Mouse (Mus musculus) forebrain, embryonic 13.5 days (tissue): ENCODE results near the gene Fnip2. TPM values are rescaled to one million over a fixed set of nuclear protein-coding genes. Genes with fewer than 3 reads are reported as not detected.

Experiments
- ATAC-seq: fragments of 200-750 bp; cut with Nextera tagmentation; 2 replicates; pipeline ENCODE4 v1.8.0; 2017
- H3K27ac ChIP-seq: fragments of 300-500 bp; sonication (generic); 2 replicates; pipeline ENCODE4 v1.5.1; 2015; ENCODE audit warnings: inconsistent platforms, mild to moderate bottlenecking, moderate library complexity
- H3K27me3 ChIP-seq: fragments of 300-500 bp; sonication (generic); 2 replicates; pipeline ENCODE4 v1.6.1; 2015; ENCODE audit warnings: mild to moderate bottlenecking, inconsistent platforms
- H3K36me3 ChIP-seq: fragments of 300-500 bp; sonication (generic); 2 replicates; pipeline ENCODE4 v1.6.1; 2015; ENCODE audit warnings: mild to moderate bottlenecking, inconsistent platforms; ENCODE audit not compliant: poor library complexity, severe bottlenecking
- H3K4me1 ChIP-seq: fragments of 300-500 bp; sonication (generic); 2 replicates; pipeline ENCODE4 v1.6.1; 2015; ENCODE audit warnings: inconsistent platforms
- H3K4me2 ChIP-seq: fragments of 300-500 bp; sonication (generic); 2 replicates; pipeline ENCODE4 v1.6.1; 2015; ENCODE audit warnings: inconsistent platforms, mild to moderate bottlenecking, moderate library complexity
- H3K4me3 ChIP-seq: fragments of 300-500 bp; sonication (generic); 2 replicates; pipeline ENCODE4 v1.5.1; 2015; ENCODE audit warnings: mild to moderate bottlenecking, inconsistent platforms
- H3K9ac ChIP-seq: fragments of 300-500 bp; sonication (generic); 2 replicates; pipeline ENCODE4 v1.6.1; 2015; ENCODE audit warnings: mild to moderate bottlenecking, inconsistent platforms
- H3K9me3 ChIP-seq: fragments of 300-500 bp; sonication (generic); replicated peaks from 2 replicates; pipeline ENCODE4 v1.6.1; 2016; ENCODE audit warnings: inconsistent platforms
- WGBS: fragments of 180-500 bp; shearing (Covaris S2); methylation state at CpG from one replicate; pipeline ENCODE4 v1.1.7; 2015; 5-methylcytosine and 5-hydroxymethylcytosine counted together
- polyA plus RNA-seq: library from polyadenylated mRNA; unstranded; fragments of >200 nt; fragmentation: Nextera tagmentation; extraction: Ambion mirVana; gene quantifications from 2 replicates; pipeline ENCODE4 v1.2.1, GENCODE M21; 2015

Fnip2 gene
- polyA plus RNA-seq, 1 experiment from 2014 or later: 3.4 TPM

DNA sequence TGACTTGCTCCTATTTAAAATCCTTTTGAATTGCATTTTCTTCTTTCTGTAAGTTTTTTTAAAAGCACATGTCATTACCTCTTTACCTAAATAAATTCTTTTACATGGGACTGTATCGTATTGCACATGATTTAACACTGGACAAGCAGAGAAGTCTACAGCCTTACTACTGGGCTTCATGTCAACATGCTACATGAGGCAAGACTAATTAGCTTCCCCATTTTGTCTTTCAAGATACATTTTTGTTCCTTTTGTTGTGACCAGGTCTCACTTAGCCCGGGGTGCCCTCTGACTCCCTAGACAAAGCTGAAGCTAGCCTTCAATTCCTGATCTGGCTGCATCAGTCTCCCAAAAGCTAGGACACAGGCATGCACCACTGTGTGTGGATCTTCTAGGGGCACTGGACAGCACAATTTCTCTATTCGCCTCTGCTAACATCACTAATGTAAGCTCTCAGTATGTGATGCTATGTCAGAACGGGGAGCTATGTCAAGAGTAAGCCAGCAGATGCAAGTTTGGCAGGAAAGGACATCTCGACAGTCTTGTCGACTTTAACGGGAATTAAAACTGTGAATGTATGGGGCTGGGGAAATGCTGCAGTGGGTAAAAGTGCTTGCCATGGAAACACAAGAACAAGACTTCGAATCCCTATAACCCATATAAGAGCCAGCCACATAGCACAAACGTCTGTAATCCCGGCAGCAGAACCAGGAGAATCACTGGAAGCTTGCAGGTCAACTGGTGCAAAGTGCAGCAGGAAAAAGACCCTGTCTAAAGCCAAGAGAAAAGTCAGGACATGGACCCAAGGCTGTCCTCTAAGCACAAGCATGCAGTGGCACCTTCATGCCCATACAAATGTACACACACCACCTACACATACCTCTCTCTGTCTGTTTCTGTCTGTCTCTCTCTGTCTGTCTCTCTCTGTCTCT, 5.5 kb downstream of the Fnip2 start:
- peaks cover 27% of the 10 kb centered on the region for H3K4me1 ChIP-seq
- no peak overlapping the region for H3K4me3 ChIP-seq
- no peaks in the 10 kb centered on the region for H3K9me3 ChIP-seq
- H3K4me2 ChIP-seq: no peak overlapping the region
- no peak overlapping the region for H3K9ac ChIP-seq
- WGBS: 78% methylated on average over 10 of the region's 10 CpGs
- no peaks in the 10 kb centered on the region for H3K27me3 ChIP-seq
- no peaks in the 10 kb centered on the region for H3K36me3 ChIP-seq
- H3K27ac ChIP-seq: no peak overlapping the region
- no peak for ATAC-seq

DNA sequence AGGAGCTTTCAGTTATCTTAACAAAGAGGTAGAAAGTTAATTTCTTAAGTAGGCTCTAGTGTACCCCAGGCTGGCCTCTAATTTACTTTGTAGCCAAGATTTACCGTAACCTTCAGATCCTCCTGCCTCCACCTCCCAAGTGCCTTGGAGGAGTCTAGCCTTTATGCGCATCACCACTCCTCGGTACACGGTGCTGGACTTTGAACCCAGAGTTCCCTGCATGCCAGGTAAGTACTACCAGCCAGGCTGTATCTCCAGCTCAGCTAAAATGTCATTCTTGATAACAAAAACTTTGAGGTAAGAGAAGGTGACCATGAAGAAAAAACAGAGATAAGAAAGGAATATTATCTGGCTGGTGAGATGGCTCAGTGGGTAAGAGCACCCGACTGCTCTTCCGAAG, 7.0 kb downstream of the Fnip2 start:
- Histone ChIP-seq H3K9me3 (no peaks in the 10 kb centered on the region), H3K27ac (no peak overlapping the region)
- 97% methylated on average over 6 of the region's 6 CpGs for WGBS

DNA sequence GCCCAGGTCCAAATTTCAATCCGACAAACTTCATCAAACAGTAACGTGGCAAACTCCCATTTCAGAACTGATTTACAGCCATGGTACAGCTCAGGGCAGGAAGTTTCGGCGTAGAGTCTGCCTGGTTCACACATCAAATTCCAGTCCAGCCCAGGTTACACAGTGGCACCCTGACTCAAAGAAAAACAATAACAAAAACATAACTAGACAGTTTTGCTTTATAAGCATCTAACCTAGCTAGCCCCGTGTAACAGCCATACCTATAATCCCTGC, 7.9 kb downstream of the Fnip2 start:
- Histone ChIP-seq H3K4me3 (no peak overlapping the region), H3K4me1 (peaks cover 13% of the 10 kb centered on the region; the same call in 1 of the 2 replicates), H3K36me3 (no peaks in the 10 kb centered on the region), H3K4me2 (no peak overlapping the region), H3K9ac (no peak overlapping the region), H3K27ac (no peak overlapping the region), H3K9me3 (no peaks in the 10 kb centered on the region), H3K27me3 (no peaks in the 10 kb centered on the region)
- ATAC-seq: no peak
- WGBS: 95% methylated on average over 5 of the region's 5 CpGs

More for the DNA sequence above, 7.0 kb downstream of the Fnip2 start:
- Histone ChIP-seq H3K27me3 (no peaks in the 10 kb centered on the region), H3K4me2 (no peak overlapping the region), H3K4me3 (no peak overlapping the region), H3K4me1 (peaks cover 13% of the 10 kb centered on the region; the same call in 1 of the 2 replicates), H3K36me3 (no peaks in the 10 kb centered on the region), H3K9ac (no peak overlapping the region)
- no peak for ATAC-seq

DNA sequence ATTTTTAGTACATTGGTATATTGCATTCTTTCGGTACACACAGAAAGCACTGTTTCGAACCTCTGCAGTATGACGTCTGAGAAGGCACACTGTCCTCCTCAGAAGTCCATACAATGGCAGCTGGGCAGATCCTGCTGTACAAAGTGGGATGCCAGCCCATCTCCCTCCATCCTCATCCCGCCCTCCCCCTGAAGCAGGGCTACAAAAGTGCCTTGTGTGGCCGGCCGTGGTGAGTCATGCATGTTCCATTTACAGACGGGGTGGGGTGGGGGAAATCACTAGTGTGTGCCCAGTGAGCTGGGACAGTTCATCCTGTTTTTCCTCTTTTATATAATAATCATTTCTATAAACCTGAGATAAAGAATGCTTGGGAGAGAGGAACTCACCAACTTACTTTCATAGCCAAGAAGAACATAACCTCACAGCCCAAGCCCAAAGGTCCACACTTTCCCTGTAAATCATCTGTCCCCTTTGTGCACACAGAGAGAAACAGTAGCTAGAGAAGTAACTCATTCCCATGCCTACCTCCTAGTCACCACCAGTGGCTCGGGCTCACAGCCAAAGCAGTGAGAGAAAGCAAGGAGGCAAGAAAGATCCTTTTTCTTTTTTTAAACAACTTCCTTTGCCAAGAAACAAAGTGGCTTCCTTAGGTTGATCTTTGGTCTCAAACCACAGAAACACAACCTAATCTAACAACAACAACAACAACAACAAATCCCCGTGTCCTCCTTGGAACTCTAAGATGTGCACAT, 8.4 kb downstream of the Fnip2 start:
- Histone ChIP-seq H3K4me2 (no peak overlapping the region), H3K36me3 (no peaks in the 10 kb centered on the region), H3K4me1 (peaks cover 13% of the 10 kb centered on the region; the same call in 1 of the 2 replicates), H3K27ac (no peak overlapping the region), H3K27me3 (no peaks in the 10 kb centered on the region), H3K4me3 (no peak overlapping the region), H3K9ac (no peak overlapping the region), H3K9me3 (no peaks in the 10 kb centered on the region)
- 0 out of 2 replicates have a peak, but pooled peaks have one; percentile 34 for ATAC-seq
- WGBS: 86% methylated on average over 9 of the region's 9 CpGs

DNA sequence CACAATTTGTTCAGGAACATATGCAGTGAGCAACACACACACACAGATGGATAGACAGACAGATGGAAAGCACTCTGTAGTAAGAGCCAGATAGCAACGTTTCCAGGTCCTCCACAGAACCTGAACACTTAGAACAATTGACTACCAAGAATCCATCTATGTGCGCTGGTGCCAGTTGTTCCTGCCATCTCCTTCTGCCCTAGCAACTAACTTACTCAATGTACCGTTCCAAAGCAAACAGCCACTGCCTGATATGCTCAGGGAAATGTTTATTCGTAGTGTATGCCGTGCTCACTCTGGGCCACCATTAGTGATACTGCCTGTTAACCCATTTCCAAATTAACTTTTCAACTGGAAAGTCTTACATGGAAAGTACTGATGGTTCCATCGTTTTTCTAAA, 12.5 kb downstream of the Fnip2 start:
- Histone ChIP-seq H3K36me3 (no peaks in the 10 kb centered on the region), H3K27ac (no peak overlapping the region), H3K4me1 (0 out of 2 replicates have a peak, but pooled peaks cover 5% of the 10 kb centered on the region), H3K9ac (no peak overlapping the region), H3K4me2 (no peak overlapping the region), H3K9me3 (no peaks in the 10 kb centered on the region), H3K27me3 (no peaks in the 10 kb centered on the region), H3K4me3 (no peak overlapping the region)
- 93% methylated on average over 6 of the region's 6 CpGs for WGBS
- ATAC-seq: no peak

- 93% methylated on average over 3 of the region's 3 CpGs for WGBS
- no peak overlapping the region for H3K4me3 ChIP-seq
- H3K27me3 ChIP-seq: no peaks in the 10 kb centered on the region
- H3K9me3 ChIP-seq: no peaks in the 10 kb centered on the region
- no peak for ATAC-seq
- H3K9ac ChIP-seq: no peak overlapping the region
- no peak overlapping the region for H3K27ac ChIP-seq
- H3K4me2 ChIP-seq: no peak overlapping the region
- H3K36me3 ChIP-seq: no peaks in the 10 kb centered on the region
- H3K4me1 ChIP-seq: no peaks in the 10 kb centered on the region
These were observed 13.8 kb downstream of the Fnip2 start for GRCm38 (mm10) chr3:79553779-79554178.

- H3K27me3 ChIP-seq: no peaks in the 10 kb centered on the region
- WGBS: 86% methylated on average over 10 of the region's 10 CpGs
- no peaks in the 10 kb centered on the region for H3K4me1 ChIP-seq
- no peaks in the 10 kb centered on the region for H3K9me3 ChIP-seq
- no peak overlapping the region for H3K9ac ChIP-seq
- no peak for ATAC-seq
- no peak overlapping the region for H3K27ac ChIP-seq
- no peak overlapping the region for H3K4me3 ChIP-seq
- H3K36me3 ChIP-seq: no peaks in the 10 kb centered on the region
- no peak overlapping the region for H3K4me2 ChIP-seq
These were observed 15.6 kb downstream of the Fnip2 start for GRCm38 (mm10) chr3:79551826-79552552.

DNA sequence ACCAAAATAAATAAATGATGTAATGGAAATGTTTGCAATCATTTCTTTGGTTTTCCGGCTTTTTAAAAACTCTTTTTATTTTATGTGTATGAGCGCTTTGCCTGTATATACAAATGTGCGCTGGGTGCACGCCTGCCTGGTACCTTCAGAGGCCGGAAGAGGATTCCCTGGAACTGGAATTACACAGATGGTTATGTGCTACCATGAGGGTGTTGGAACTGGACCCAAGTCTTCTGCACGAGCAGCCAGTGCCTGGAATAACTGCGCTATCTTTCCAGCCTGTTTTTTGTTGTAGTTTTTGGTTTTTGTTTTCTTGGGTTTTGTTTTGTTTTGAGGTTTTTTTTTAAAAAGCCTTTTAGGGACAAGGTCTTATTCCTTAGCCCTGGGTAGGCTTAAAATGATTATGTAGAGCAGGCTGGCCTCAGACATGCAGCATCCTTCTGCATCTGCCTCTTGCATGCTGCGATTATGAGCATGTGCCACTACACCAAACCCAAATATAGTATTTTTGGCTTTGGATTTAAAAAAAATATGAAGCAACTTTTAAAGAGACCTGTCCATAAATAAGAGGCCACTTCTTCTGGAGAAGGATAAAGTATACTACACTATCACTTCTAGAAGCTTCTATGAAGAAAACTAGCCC, 17.7 kb downstream of the Fnip2 start:
- Histone ChIP-seq H3K36me3 (peaks cover 4% of the 10 kb centered on the region; the same call in 1 of the 2 replicates), H3K4me3 (no peak overlapping the region), H3K9me3 (no peaks in the 10 kb centered on the region), H3K4me1 (no peaks in the 10 kb centered on the region), H3K4me2 (no peak overlapping the region), H3K27me3 (no peaks in the 10 kb centered on the region), H3K27ac (no peak overlapping the region), H3K9ac (no peak overlapping the region)
- no peak for ATAC-seq
- WGBS: 93% methylated on average over 8 of the region's 8 CpGs

DNA sequence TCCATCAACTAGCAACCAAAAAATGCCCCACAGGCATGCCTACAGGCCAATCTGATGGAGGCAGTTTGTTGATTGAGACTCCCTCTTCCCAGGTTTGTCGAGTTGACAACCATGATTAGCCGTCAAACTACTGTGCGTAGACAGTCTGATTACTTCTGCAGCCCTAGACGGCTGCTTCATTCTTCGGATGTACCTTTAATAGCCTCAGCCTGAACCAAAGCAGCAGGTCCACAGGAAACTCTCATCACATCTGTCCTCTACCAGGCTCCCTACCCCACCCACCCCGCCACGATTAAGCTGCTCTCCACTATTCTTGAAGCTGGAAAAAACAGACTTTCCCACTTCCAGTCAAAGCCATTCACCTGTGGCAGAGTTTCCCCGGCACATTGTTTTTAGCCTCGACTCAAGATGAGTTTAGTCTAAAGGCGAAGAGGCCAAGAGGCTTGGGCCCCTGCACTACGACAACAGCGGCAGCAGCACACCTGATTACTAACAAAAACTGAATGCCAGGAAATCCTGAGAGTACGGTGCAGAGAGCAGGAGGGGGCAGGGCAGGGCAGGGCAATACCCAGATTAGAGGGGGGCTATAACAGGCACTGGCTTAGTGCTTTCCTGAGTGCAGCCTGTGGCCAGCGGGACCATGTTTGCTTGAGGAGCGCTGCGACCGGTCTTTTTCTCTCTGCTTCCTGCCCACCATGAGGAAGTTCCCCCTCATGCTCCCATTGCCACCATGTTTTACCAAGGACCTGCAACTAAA, 18.7 kb downstream of the Fnip2 start:
- WGBS: 86% methylated on average over 17 of the region's 17 CpGs
- no peak for ATAC-seq
- no peaks in the 10 kb centered on the region for H3K4me1 ChIP-seq
- peaks cover 4% of the 10 kb centered on the region; the same call in 1 of the 2 replicates for H3K36me3 ChIP-seq
- H3K9ac ChIP-seq: no peak overlapping the region
- no peaks in the 10 kb centered on the region for H3K27me3 ChIP-seq
- H3K27ac ChIP-seq: no peak overlapping the region
- no peaks in the 10 kb centered on the region for H3K9me3 ChIP-seq
- no peak overlapping the region for H3K4me2 ChIP-seq
- H3K4me3 ChIP-seq: no peak overlapping the region

DNA sequence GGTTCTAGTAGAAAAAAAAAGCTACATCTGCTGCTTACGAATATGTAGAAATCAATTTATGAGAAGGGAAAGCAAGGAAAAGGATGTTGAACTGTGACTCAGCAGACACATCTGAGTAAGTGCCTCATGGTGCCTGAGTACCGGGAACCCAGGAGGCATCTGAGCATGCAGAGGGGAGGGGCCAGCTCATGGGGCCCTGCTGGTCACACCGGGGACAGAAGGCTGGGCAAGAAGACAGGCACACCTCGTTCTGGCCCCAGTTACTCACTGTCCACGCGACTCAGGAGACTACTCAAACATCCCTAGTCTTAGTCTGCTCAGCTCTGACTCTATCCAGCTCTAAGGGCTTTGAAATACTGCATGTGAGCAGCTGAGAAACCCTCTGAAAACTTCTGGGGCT, 25.0 kb downstream of the Fnip2 start:
- Histone ChIP-seq H3K4me2 (no peak overlapping the region), H3K9ac (no peak overlapping the region), H3K27me3 (no peaks in the 10 kb centered on the region), H3K27ac (no peak overlapping the region), H3K4me1 (peaks cover 4% of the 10 kb centered on the region; the same call in 1 of the 2 replicates), H3K9me3 (no peaks in the 10 kb centered on the region), H3K4me3 (no peak overlapping the region), H3K36me3 (peaks cover 4% of the 10 kb centered on the region; the same call in 1 of the 2 replicates)
- 39% methylated on average over 6 of the region's 6 CpGs for WGBS
- ATAC-seq: no peak

- Histone ChIP-seq H3K27me3 (no peaks in the 10 kb centered on the region), H3K4me3 (no peak overlapping the region)
These were observed 27.9 kb downstream of the Fnip2 start for GRCm38 (mm10) chr3:79539656-79540055.

More at GRCm38 (mm10) chr3:79539656-79540055, 27.9 kb downstream of the Fnip2 start:
- peaks cover 4% of the 10 kb centered on the region; the same call in 1 of the 2 replicates for H3K4me1 ChIP-seq
- H3K27ac ChIP-seq: no peak overlapping the region
- no peak overlapping the region for H3K9ac ChIP-seq
- H3K9me3 ChIP-seq: no peaks in the 10 kb centered on the region
- no peak overlapping the region for H3K4me2 ChIP-seq
- no peak for ATAC-seq
- H3K36me3 ChIP-seq: no peaks in the 10 kb centered on the region
